24 mouse cellular contexts compared by ENCODE assay signal in genomic region chr19:60529302-60529701, GRCm38 (mm10). TPM values are rescaled to one million over a fixed set of nuclear protein-coding genes. Genes with fewer than 3 reads are reported as not detected.
A peak's percentile ranks its signal among the peaks of the same experiment; 100 is the strongest.
DNase-seq lines count a peak whose midpoint lies in the region; ATAC-seq and TF ChIP-seq lines count a peak whose summit lies in the region.
"Had no signal": no experiment of that assay in that cellular context is flagged by ENCODE, and none has a peak within 500 bp of the region (broad histone marks: within the 10 kb centered on the region; RNA-seq: fewer than 3 reads in every experiment).

No protein-coding gene starts in this region.

- peak; percentile 85 to 97 for TF ChIP-seq EP300 in MEL (IDR thresholded peaks at IDR 0.05; ENCODE audit: low read depth in 1 of 2, low read length in 2 of 2)

- H3K27me3 ChIP-seq in MEL (ENCODE audit: control insufficient read depth in 1 of 2, insufficient read depth in 2 of 2, low read length in 2 of 2): no peaks in the 10 kb centered on the region
- no peaks in the 10 kb centered on the region for H3K27me3 ChIP-seq in intestine, embryonic 15.5 days (replicated peaks)
- H3K27me3 ChIP-seq: CH12.LX; embryonic facial prominence, embryonic 13.5 days; forebrain, embryonic 13.5 days; forebrain, embryonic 15.5 days; Patski had no signal

- no peak for TF ChIP-seq POLR2A in MEL (IDR thresholded peaks at IDR 0.05; ENCODE audit: control insufficient read depth in 1 of 2, insufficient read depth in 1 of 2, low read depth in 1 of 2, low read length in 2 of 2, poor library complexity in 1 of 2)

- peak; percentile 43 for ATAC-seq in megakaryocyte, adult 5-6 weeks (ENCODE audit: poor library complexity, severe bottlenecking)
- ATAC-seq in intestine, embryonic 15.5 days: no peak
- ATAC-seq: CD4-positive, CD25-positive, alpha-beta regulatory T cell, adult 4 months; forebrain, embryonic 13.5 days; forebrain, embryonic 15.5 days; forebrain, postnatal 0 days; Patski had no signal

- peak overlapping the region; percentile 76 for H3K27ac ChIP-seq in MEL (ENCODE audit: control insufficient read depth, low read depth, low read length)
- H3K27ac ChIP-seq in intestine, embryonic 15.5 days: no peak overlapping the region
- H3K27ac ChIP-seq: embryonic facial prominence, embryonic 13.5 days; forebrain, embryonic 13.5 days; forebrain, embryonic 15.5 days had no signal

- H3K79me2 ChIP-seq in MEL (ENCODE audit: control insufficient read depth, insufficient read depth, low read length, poor library complexity): no peaks in the 10 kb centered on the region

- no peak overlapping the region for H3K4me2 ChIP-seq in intestine, embryonic 15.5 days (replicated peaks)
- H3K4me2 ChIP-seq: embryonic facial prominence, embryonic 13.5 days; forebrain, embryonic 13.5 days; forebrain, embryonic 15.5 days had no signal

- WGBS in intestine, embryonic 15.5 days: 85% methylated on average over 1 of the region's 1 CpGs

- H3K4me3 ChIP-seq in MEL (ENCODE audit: control insufficient read depth in 1 of 2, insufficient read depth in 1 of 2, low read depth in 2 of 2, low read length in 2 of 2): no peak overlapping the region
- no peak overlapping the region for H3K4me3 ChIP-seq in intestine, embryonic 15.5 days (replicated peaks)
- H3K4me3 ChIP-seq: embryonic facial prominence, embryonic 13.5 days; forebrain, embryonic 13.5 days; forebrain, embryonic 15.5 days had no signal

- DNase-seq in 416B (ENCODE audit: low read depth): peak; percentile 8
- peak; percentile 79 for DNase-seq in MEL (ENCODE audit: low read depth, low spot score)
- no peak for DNase-seq in T-cell, adult 2 months (ENCODE audit: low spot score)
- DNase-seq in kidney, adult 9 months: no peak
- DNase-seq: adrenal gland, adult 2 months; adrenal gland, postnatal 10 days; adrenal gland, postnatal 25 days; B cell, adult 2 months; cerebellum, adult 11 months; cerebellum, adult 18-20 months; cerebellum, adult 8-10 months; cerebellum, adult 9-11 months; cerebellum, postnatal 14 days; cerebellum, postnatal 36 days; forebrain, postnatal 0 days had no signal

- TF ChIP-seq RAD21 in MEL (IDR thresholded peaks at IDR 0.05; ENCODE audit: low read depth, low read length): no peak

- H3K4me1 ChIP-seq in MEL (ENCODE audit: control insufficient read depth in 1 of 2, insufficient read depth in 2 of 2, low read length in 2 of 2): peaks cover 11 to 17% of the 10 kb centered on the region in 2 experiments
- no peaks in the 10 kb centered on the region; the same call in 1 of the 2 replicates for H3K4me1 ChIP-seq in intestine, embryonic 15.5 days (replicated peaks)
- H3K4me1 ChIP-seq: embryonic facial prominence, embryonic 13.5 days; forebrain, embryonic 13.5 days; forebrain, embryonic 15.5 days had no signal

- no peaks in the 10 kb centered on the region for H3K9me3 ChIP-seq in MEL (replicated peaks; ENCODE audit: insufficient read depth, low read length)
- no peaks in the 10 kb centered on the region for H3K9me3 ChIP-seq in intestine, embryonic 15.5 days
- H3K9me3 ChIP-seq: embryonic facial prominence, embryonic 13.5 days; forebrain, embryonic 13.5 days; forebrain, embryonic 15.5 days; G1E had no signal

- TF ChIP-seq CTCF in MEL (IDR thresholded peaks at IDR 0.05 in 2 of 3, conservative IDR thresholded peaks at IDR 0.05 in 1 of 3; ENCODE audit: control insufficient read depth in 1 of 3, insufficient read depth in 1 of 3, low read depth in 2 of 3, low read length in 3 of 3, poor library complexity in 1 of 3, severe bottlenecking in 1 of 3): no peak

- peaks cover 25 to 33% of the 10 kb centered on the region in 2 experiments for H3K36me3 ChIP-seq in MEL (ENCODE audit: control insufficient read depth in 1 of 2, insufficient read depth in 2 of 2, low read length in 2 of 2)
- peaks cover 6% of the 10 kb centered on the region; the same call in 1 of the 2 replicates for H3K36me3 ChIP-seq in intestine, embryonic 15.5 days

- H3K9ac ChIP-seq in MEL (ENCODE audit: control insufficient read depth, low read depth, low read length, poor library complexity, severe bottlenecking): no peak overlapping the region
- no peak overlapping the region for H3K9ac ChIP-seq in intestine, embryonic 15.5 days
- H3K9ac ChIP-seq: embryonic facial prominence, embryonic 13.5 days; forebrain, embryonic 13.5 days; forebrain, embryonic 15.5 days; forebrain, postnatal 0 days had no signal

TF ChIP-seq in MEL, 35 proteins besides CTCF, POLR2A, EP300 and RAD21:
- TF ChIP-seq MXI1 (IDR thresholded peaks at IDR 0.05; ENCODE audit: low read depth, low read length) (peak; percentile 65; the same call in 1 of the 2 replicates), MYC (IDR thresholded peaks at IDR 0.05; ENCODE audit: low read depth, low read length) (no peak; the same call in 1 of the 2 replicates), SIN3A (IDR thresholded peaks at IDR 0.05; ENCODE audit: low read length) (peak; percentile 79), UBTF (IDR thresholded peaks at IDR 0.05; ENCODE audit: borderline replicate concordance, insufficient read depth, low read depth, low read length) (no peak), ETS1 (IDR thresholded peaks at IDR 0.05; ENCODE audit: low read depth, low read length) (peak; percentile 89), MAX (IDR thresholded peaks at IDR 0.05; ENCODE audit: low read length) (0 out of 2 replicates have a peak, but pooled peaks have one; percentile 49), MYB (IDR thresholded peaks at IDR 0.05; ENCODE audit: low read depth, low read length) (peak; percentile 57; the same call in 1 of the 2 replicates), GATA1 (IDR thresholded peaks at IDR 0.05; ENCODE audit: low read depth, low read length) (peak; percentile 96), ELF1 (IDR thresholded peaks at IDR 0.05; ENCODE audit: low read depth, low read length) (peak; percentile 84), RCOR1 (IDR thresholded peaks at IDR 0.05; ENCODE audit: low read depth, low read length) (peak; percentile 88), TBP (IDR thresholded peaks at IDR 0.05; ENCODE audit: low read depth, low read length) (no peak), TCF12 (IDR thresholded peaks at IDR 0.05; ENCODE audit: low read depth, low read length) (peak; percentile 74)
TF ChIP-seq in MEL: peak in this region for 9.

RNA-seq across cellular contexts. Expression of gene Cacul1, which starts 51.5 kb away (rescaled TPM):
- total RNA-seq in MEL (2012; rRNA removed): 48.6 and 52.3 TPM in 2 replicates
- 100 to 1,000 TPM in 1 of 2 experiments, 10 to 100 TPM in 1; 53.5 to 113 TPM for polyA plus RNA-seq in MEL (2012; ENCODE audit: insufficient read depth in 1 of 2, insufficient read length in 2 of 2, low read depth in 1 of 2, low replicate concordance in 2 of 2, missing spikeins in 1 of 2)
- 25.5 and 33.0 TPM in 2 replicates for total RNA-seq in megakaryocyte, adult 5-6 weeks (2015)
- 34.6 and 38.5 TPM in 2 replicates for total RNA-seq in megakaryocyte, adult 5-6 weeks (2017)
- 20.9 and 25.7 TPM in 2 replicates for polyA plus RNA-seq in intestine, embryonic 15.5 days (2015; fragmentation: Nextera tagmentation; extraction: Ambion mirVana)

Comparison
In these comparisons a context has a peak if more than half of its experiments do, and no peak if none do; other contexts are left out.
1. DNase-seq: peak in 416B (single experiment) and MEL (single experiment); none in T-cell, adult 2 months (single experiment) and kidney, adult 9 months (single experiment).